Mouse (Mus musculus) cerebellum, postnatal 4 days (tissue): ENCODE data around the gene Pcbp3.

Source experiments
- DNase-seq, 2 experiments: peaks; one replicate each; pipeline ENCODE4 v3.0.0; 2022; ENCODE audit warnings: low spot score in 2 of 2, mixed read lengths in 1 of 2

Gene Pcbp3

GRCm38 (mm10) chr10:76846480-76846879 lies 115.2 kb downstream of the Pcbp3 start:
- no peak for DNase-seq

GRCm38 (mm10) chr10:76844901-76845300 lies 116.8 kb downstream of the Pcbp3 start:
- no peak for DNase-seq

- no peak for DNase-seq
These were observed 117.3 kb downstream of the Pcbp3 start for GRCm38 (mm10) chr10:76844365-76844764.

- no peak for DNase-seq
These were observed 119.6 kb downstream of the Pcbp3 start for GRCm38 (mm10) chr10:76842087-76842486.

GRCm38 (mm10) chr10:76841220-76841619 lies 120.5 kb downstream of the Pcbp3 start:
- DNase-seq, result no peak

GRCm38 (mm10) chr10:76840566-76840965 lies 121.1 kb downstream of the Pcbp3 start:
- DNase-seq, result no peak

- DNase-seq, result peak; percentile 82 to 91
These were observed 126.0 kb downstream of the Pcbp3 start for GRCm38 (mm10) chr10:76835497-76836357.

GRCm38 (mm10) chr10:76832841-76833240 lies 128.8 kb downstream of the Pcbp3 start:
- no peak for DNase-seq

- no peak for DNase-seq
These were observed 129.8 kb downstream of the Pcbp3 start for GRCm38 (mm10) chr10:76831915-76832314.

- DNase-seq, result no peak
These were observed 130.5 kb downstream of the Pcbp3 start for GRCm38 (mm10) chr10:76831151-76831550.

GRCm38 (mm10) chr10:76828936-76829335 lies 132.8 kb downstream of the Pcbp3 start:
- DNase-seq, result no peak

GRCm38 (mm10) chr10:76822698-76823097 lies 139.0 kb downstream of the Pcbp3 start:
- DNase-seq, result no peak

- DNase-seq, result no peak
These were observed 142.4 kb downstream of the Pcbp3 start for GRCm38 (mm10) chr10:76819321-76819720.

- no peak for DNase-seq
These were observed 143.3 kb downstream of the Pcbp3 start for GRCm38 (mm10) chr10:76818337-76818736.

- DNase-seq, result no peak
These were observed 144.8 kb downstream of the Pcbp3 start for GRCm38 (mm10) chr10:76816930-76817329.

- no peak for DNase-seq
These were observed 145.3 kb downstream of the Pcbp3 start for GRCm38 (mm10) chr10:76816436-76816835.

GRCm38 (mm10) chr10:76815481-76815880 lies 146.2 kb downstream of the Pcbp3 start:
- peak in 1 of 2 experiments; percentile 55 for DNase-seq

GRCm38 (mm10) chr10:76814811-76815210 lies 146.9 kb downstream of the Pcbp3 start:
- no peak for DNase-seq

- peak in 1 of 2 experiments; percentile 48 for DNase-seq
These were observed 151.6 kb downstream of the Pcbp3 start for GRCm38 (mm10) chr10:76809916-76810660.

- DNase-seq, result no peak
These were observed 152.2 kb downstream of the Pcbp3 start for GRCm38 (mm10) chr10:76809439-76809838.

GRCm38 (mm10) chr10:76808446-76809400 lies 153.0 kb downstream of the Pcbp3 start:
- DNase-seq, result no peak

- DNase-seq, result no peak
These were observed 159.2 kb downstream of the Pcbp3 start for GRCm38 (mm10) chr10:76802500-76802885.
